Mouse (Mus musculus) liver, embryonic 15.5 days (tissue): ENCODE measurements around the gene Cuedc2. TPM values are rescaled to one million over a fixed set of nuclear protein-coding genes. Genes with fewer than 3 reads are reported as not detected.

ENCODE experiments used
- ATAC-seq: fragments of 200-750 bp; cut with Nextera tagmentation; 2 replicates; pipeline ENCODE4 v1.8.0; 2017; ENCODE audit warnings: moderate number of reproducible peaks, mild to moderate bottlenecking, moderate library complexity; ENCODE audit not compliant: insufficient read depth
- H3K27ac ChIP-seq: fragments of 300-500 bp; sonication (generic); replicated peaks from 2 replicates; pipeline ENCODE4 v1.5.1; 2015; ENCODE audit warnings: mild to moderate bottlenecking, inconsistent platforms
- H3K27me3 ChIP-seq: fragments of 300-500 bp; sonication (generic); 2 replicates; pipeline ENCODE4 v1.6.1; 2015; ENCODE audit warnings: mild to moderate bottlenecking, inconsistent platforms
- H3K36me3 ChIP-seq: fragments of 300-500 bp; sonication (generic); replicated peaks from 2 replicates; pipeline ENCODE4 v1.6.1; 2015; ENCODE audit warnings: moderate library complexity, mild to moderate bottlenecking, inconsistent platforms
- H3K4me1 ChIP-seq: fragments of 300-500 bp; sonication (generic); replicated peaks from 2 replicates; pipeline ENCODE4 v1.6.1; 2015; ENCODE audit warnings: inconsistent platforms
- H3K4me2 ChIP-seq: fragments of 300-500 bp; sonication (generic); 2 replicates; pipeline ENCODE4 v1.6.1; 2015; ENCODE audit warnings: moderate library complexity, mild to moderate bottlenecking, inconsistent platforms
- H3K4me3 ChIP-seq: fragments of 300-500 bp; sonication (generic); replicated peaks from 2 replicates; pipeline ENCODE4 v1.5.1; 2015; ENCODE audit warnings: mild to moderate bottlenecking, inconsistent platforms
- H3K9ac ChIP-seq: fragments of 300-500 bp; sonication (generic); 2 replicates; pipeline ENCODE4 v1.6.1; 2015; ENCODE audit warnings: moderate library complexity, mild to moderate bottlenecking, inconsistent platforms
- H3K9me3 ChIP-seq: fragments of 300-500 bp; sonication (generic); replicated peaks from 2 replicates; pipeline ENCODE4 v1.6.1; 2016; ENCODE audit warnings: inconsistent platforms
- WGBS: fragments of 180-500 bp; shearing (Covaris S2); methylation state at CpG from one replicate; pipeline ENCODE4 v1.1.7; 2015; ENCODE audit warnings: mixed read lengths; ENCODE audit not compliant: insufficient replicate concordance; 5-methylcytosine and 5-hydroxymethylcytosine counted together
- polyA plus RNA-seq: library from polyadenylated mRNA; unstranded; fragments of >200 nt; fragmentation: Nextera tagmentation; extraction: Ambion mirVana; gene quantifications from 2 replicates; pipeline ENCODE4 v1.2.1, GENCODE M21; 2015

Gene Cuedc2
- polyA plus RNA-seq, 1 experiment from 2014 or later: 73.0 TPM

- peaks cover 60% of the 10 kb centered on the region for H3K4me1 ChIP-seq
- WGBS: 14% methylated on average over 6 of the region's 6 CpGs
- H3K36me3 ChIP-seq: no peaks in the 10 kb centered on the region
- H3K4me2 ChIP-seq: peak overlapping the region; percentile 91
- H3K4me3 ChIP-seq: peak overlapping the region; percentile 75
- H3K27ac ChIP-seq: peak overlapping the region; percentile 86
- ATAC-seq: peak; percentile 22
- H3K27me3 ChIP-seq: peaks cover 4% of the 10 kb centered on the region; the same call in 1 of the 2 replicates
- H3K9me3 ChIP-seq: no peaks in the 10 kb centered on the region
- H3K9ac ChIP-seq: peak overlapping the region; percentile 36
These were observed 412 bp upstream of the Cuedc2 start for GRCm38 (mm10) chr19:46338942-46339286.

DNA sequence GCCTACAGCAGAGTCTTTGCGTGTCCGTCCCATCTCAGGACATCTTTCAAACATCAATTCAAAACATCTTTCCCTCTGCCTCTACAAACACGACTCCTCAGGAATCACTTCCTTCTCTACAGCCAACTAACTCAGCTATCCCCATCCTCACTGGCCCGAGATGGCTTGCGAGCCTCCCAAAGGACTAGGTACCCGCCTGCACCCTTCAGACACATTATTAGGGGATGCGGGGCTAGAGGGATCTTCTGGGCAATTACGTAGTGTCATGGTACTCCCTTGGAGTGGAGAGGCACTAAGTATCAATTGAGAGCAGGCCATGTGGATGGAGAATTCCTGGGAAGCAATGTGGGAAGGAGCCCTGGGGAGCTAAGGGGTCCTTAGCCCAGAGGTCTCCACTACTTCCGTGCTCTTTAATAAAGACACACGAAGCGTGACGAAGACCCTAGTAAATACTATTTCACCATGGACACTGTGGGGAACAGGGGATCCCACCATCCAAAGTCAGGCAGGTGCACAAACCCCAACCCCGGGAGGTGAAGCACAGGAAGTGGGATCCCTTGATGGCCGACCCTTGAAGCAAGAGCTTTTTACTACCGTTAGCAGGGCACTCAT lies 677 bp downstream of the Cuedc2 start:
- Histone ChIP-seq H3K9ac (peak overlapping the region; percentile 70), H3K27ac (peak overlapping the region; percentile 76), H3K9me3 (no peaks in the 10 kb centered on the region), H3K4me2 (peak overlapping the region; percentile 91), H3K4me3 (peak overlapping the region; percentile 75), H3K36me3 (no peaks in the 10 kb centered on the region), H3K27me3 (no peaks in the 10 kb centered on the region), H3K4me1 (peaks cover 50% of the 10 kb centered on the region)
- ATAC-seq: no peak
- WGBS: 34% methylated on average over 15 of the region's 15 CpGs

DNA sequence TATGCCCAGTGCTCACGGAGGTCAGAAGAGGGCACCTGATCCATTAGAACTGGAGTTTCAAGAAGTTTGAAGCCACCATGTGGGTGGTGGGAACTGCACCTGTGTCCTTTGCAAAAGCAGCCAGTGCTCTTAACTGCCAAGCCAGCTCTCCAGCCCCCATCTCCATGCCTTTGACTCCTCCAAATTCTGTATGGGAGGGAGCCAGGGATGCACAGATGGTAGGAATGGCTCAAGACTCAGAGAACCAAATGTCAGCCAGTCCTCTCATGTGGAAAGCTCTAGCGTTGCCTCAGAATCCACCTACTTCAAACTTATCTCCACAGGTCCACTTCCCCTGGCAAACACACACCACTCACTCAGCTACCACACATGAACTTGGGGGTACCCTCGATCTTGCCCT lies 4.6 kb downstream of the Cuedc2 start:
- Histone ChIP-seq H3K36me3 (peaks cover 20% of the 10 kb centered on the region), H3K27ac (no peak overlapping the region), H3K4me3 (no peak overlapping the region), H3K4me2 (no peak overlapping the region), H3K9ac (no peak overlapping the region), H3K4me1 (peaks cover 40% of the 10 kb centered on the region), H3K9me3 (no peaks in the 10 kb centered on the region), H3K27me3 (peaks cover 6% of the 10 kb centered on the region; the same call in 1 of the 2 replicates)
- 70% methylated on average over 3 of the region's 3 CpGs for WGBS
- ATAC-seq: no peak

- H3K9ac ChIP-seq: no peak overlapping the region
- peaks cover 40% of the 10 kb centered on the region for H3K4me1 ChIP-seq
- no peaks in the 10 kb centered on the region for H3K9me3 ChIP-seq
- H3K27ac ChIP-seq: no peak overlapping the region
- H3K36me3 ChIP-seq: peaks cover 20% of the 10 kb centered on the region
- no peak for ATAC-seq
- H3K4me3 ChIP-seq: no peak overlapping the region
- 74% methylated on average over 7 of the region's 7 CpGs for WGBS
- peaks cover 10% of the 10 kb centered on the region; the same call in 1 of the 2 replicates for H3K27me3 ChIP-seq
- H3K4me2 ChIP-seq: no peak overlapping the region
These were observed 5.7 kb downstream of the Cuedc2 start for GRCm38 (mm10) chr19:46332721-46333339.

DNA sequence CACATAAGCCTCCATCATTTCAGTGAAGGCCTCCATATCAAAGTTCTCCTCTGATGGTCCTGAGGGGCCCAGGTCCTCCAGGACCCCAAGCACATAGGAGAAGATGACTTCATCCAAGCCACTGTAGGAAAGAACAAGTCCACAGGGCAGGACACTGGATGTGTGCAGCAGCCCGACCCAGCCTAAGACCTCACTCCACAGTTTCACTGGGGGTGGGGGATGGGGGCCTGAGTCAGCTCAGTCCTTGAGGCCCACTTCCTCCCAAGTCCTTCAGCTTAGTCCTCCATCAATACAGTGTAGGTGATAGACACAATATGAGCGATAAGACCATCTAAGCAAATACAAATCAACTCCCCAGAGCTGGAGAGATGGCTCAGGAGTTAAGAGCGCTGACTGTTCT lies 6.6 kb downstream of the Cuedc2 start:
- peaks cover 18% of the 10 kb centered on the region for H3K27me3 ChIP-seq
- no peak overlapping the region for H3K27ac ChIP-seq
- H3K4me3 ChIP-seq: no peak overlapping the region
- H3K36me3 ChIP-seq: peaks cover 20% of the 10 kb centered on the region
- 64% methylated on average over 3 of the region's 3 CpGs for WGBS
- no peak overlapping the region for H3K9ac ChIP-seq
- H3K9me3 ChIP-seq: no peaks in the 10 kb centered on the region
- H3K4me1 ChIP-seq: peaks cover 40% of the 10 kb centered on the region
- H3K4me2 ChIP-seq: no peak overlapping the region
- ATAC-seq: no peak

- Histone ChIP-seq H3K36me3 (peaks cover 20% of the 10 kb centered on the region), H3K4me2 (no peak overlapping the region), H3K4me3 (no peak overlapping the region), H3K9me3 (no peaks in the 10 kb centered on the region), H3K4me1 (peaks cover 41% of the 10 kb centered on the region), H3K27ac (no peak overlapping the region), H3K9ac (no peak overlapping the region), H3K27me3 (peaks cover 25% of the 10 kb centered on the region)
- ATAC-seq: no peak
- 80% methylated on average over 14 of the region's 14 CpGs for WGBS
These were observed 7.2 kb downstream of the Cuedc2 start for GRCm38 (mm10) chr19:46331326-46331725.

DNA sequence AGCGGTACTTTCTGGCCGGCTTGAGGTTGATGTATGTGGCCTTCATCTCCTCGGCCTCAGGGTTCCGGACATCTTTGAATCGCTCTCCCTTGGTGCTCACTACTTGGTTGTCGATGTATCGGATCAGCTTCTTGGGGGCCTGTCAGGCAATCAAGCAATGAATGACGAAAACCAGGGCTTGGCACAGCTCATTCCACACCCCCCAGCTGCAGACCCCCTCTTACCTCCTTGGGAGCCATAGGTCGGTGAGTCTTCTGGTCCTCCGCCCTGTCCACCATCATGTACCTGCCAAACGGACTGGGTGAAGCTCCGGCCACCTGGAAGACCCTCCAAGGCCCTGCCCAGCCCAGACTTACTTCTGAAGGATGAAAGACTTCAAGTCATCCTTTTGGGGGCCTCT lies 7.8 kb downstream of the Cuedc2 start:
- H3K4me1 ChIP-seq: peaks cover 39% of the 10 kb centered on the region
- H3K4me2 ChIP-seq: no peak overlapping the region
- H3K9ac ChIP-seq: no peak overlapping the region
- WGBS: 86% methylated on average over 12 of the region's 12 CpGs
- H3K27ac ChIP-seq: no peak overlapping the region
- no peak overlapping the region for H3K4me3 ChIP-seq
- no peaks in the 10 kb centered on the region for H3K9me3 ChIP-seq
- no peak for ATAC-seq
- peaks cover 31% of the 10 kb centered on the region for H3K27me3 ChIP-seq
- peaks cover 20% of the 10 kb centered on the region for H3K36me3 ChIP-seq

DNA sequence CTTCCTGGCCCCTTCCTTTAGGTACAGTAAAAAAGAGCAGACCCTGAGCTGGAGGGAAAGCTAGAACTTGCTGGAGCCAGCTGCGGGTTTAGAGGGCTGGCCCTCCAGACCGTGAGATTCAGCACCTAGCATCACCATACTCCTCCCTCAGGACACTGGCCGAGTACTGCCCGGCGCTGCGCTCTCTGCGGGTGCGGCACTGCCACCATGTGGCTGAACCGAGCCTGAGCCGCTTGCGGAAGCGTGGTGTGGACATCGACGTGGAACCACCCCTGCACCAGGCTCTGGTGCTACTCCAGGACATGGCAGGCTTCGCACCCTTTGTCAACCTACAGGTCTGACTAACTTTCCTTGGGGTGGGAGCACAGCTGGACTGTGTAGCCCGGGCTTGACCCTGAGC lies 8.6 kb downstream of the Cuedc2 start:
- Histone ChIP-seq H3K9ac (no peak overlapping the region), H3K4me3 (peak overlapping the region; percentile 83)
- 5% methylated on average over 16 of the region's 16 CpGs for WGBS

GRCm38 (mm10) chr19:46329031-46329641 lies 9.4 kb downstream of the Cuedc2 start:
- Histone ChIP-seq H3K9ac (peak overlapping the region; percentile 74), H3K27me3 (peaks cover 46% of the 10 kb centered on the region), H3K27ac (peak overlapping the region; percentile 91), H3K9me3 (no peaks in the 10 kb centered on the region), H3K4me3 (peak overlapping the region; percentile 83), H3K4me2 (peak overlapping the region; percentile 100), H3K36me3 (peaks cover 20% of the 10 kb centered on the region), H3K4me1 (peaks cover 39% of the 10 kb centered on the region)
- 3% methylated on average over 54 of the region's 54 CpGs for WGBS
- ATAC-seq: no peak

More for the DNA sequence above, 8.6 kb downstream of the Cuedc2 start:
- Histone ChIP-seq H3K27ac (0 out of 2 replicates have a peak overlapping the region, but pooled peaks have one; percentile 91), H3K9me3 (no peaks in the 10 kb centered on the region), H3K4me1 (peaks cover 39% of the 10 kb centered on the region), H3K36me3 (peaks cover 20% of the 10 kb centered on the region), H3K4me2 (peak overlapping the region; percentile 100), H3K27me3 (peaks cover 38% of the 10 kb centered on the region)
- peak; percentile 32 for ATAC-seq

DNA sequence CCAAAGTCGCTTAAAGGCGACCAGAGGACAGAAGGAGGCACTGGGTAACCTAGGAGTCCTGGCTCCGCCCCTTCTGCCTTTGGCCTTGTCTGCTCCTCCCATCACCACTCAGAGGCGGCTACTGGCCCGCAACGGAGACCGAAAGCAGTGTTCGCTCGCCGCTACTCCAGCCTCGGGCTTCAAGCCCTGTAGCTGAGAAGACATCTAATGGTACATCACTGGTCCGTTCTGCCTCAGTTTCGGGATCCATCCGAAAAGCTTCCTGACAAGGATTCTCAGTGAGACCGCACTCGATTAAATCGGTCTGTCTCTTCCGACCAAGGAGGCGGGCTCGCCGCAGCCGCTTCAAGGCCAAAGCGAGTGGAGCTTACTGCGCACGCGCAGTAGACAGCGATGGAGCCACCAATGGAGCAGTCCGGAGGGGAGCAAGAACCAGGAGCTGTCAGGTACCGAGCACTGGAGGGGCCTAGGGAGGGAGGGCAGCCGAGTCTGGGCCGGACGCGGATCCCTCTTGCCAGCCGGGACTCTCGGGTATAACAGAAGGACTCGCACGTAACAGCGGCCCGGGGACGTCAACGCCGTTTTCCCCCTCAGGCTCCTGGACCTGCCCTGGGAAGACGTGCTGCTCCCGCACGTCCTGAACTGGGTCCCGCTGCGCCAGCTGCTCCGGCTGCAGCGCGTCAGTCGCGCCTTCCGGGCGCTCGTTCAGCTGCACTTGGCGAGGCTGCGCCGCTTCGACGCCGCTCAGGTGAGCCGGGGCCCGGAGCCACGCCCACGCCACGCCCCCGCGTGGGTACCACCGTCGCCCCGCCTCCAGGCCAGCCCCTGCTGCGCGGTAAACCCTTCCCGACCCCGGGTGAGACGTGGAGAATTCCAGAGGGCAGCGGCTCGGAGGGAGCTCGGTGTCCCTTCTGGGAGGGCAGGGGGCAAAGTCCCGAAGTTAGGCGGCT lies 10.1 kb downstream of the Cuedc2 start, which contains the start of gene Fbxl15:
Gene Fbxl15, plus strand, starts transcription at position 104 of the 950 bp plus-strand sequence.
- ATAC-seq: peak; percentile 89
- Histone ChIP-seq H3K4me1 (peaks cover 39% of the 10 kb centered on the region), H3K4me3 (peak within 1 kb of the TSS; percentile 83), H3K27me3 (peaks cover 54% of the 10 kb centered on the region), H3K9me3 (no peaks in the 10 kb centered on the region), H3K9ac (peak within 1 kb of the TSS; percentile 74), H3K4me2 (peak within 1 kb of the TSS; percentile 100), H3K36me3 (peaks cover 20% of the 10 kb centered on the region), H3K27ac (peak within 1 kb of the TSS; percentile 91)
- under 1% methylated on average over 81 of the region's 81 CpGs for WGBS
